Mouse (Mus musculus) cerebellum, adult 2 months (tissue): ENCODE measurements around the gene Dnajc8.
A peak's percentile ranks its signal among the peaks of the same experiment; 100 is the strongest.

Experiments
- CTCF ChIP-seq: fragments of 200-500 bp; IDR thresholded peaks from 2 replicates; pipeline ENCODE4 v1.5.1; 2011; ENCODE audit warnings: low read depth, mild to moderate bottlenecking, control low read depth, low read length, moderate library complexity, borderline replicate concordance; ENCODE audit not compliant: insufficient read depth
- POLR2A ChIP-seq: fragments of 200-500 bp; IDR thresholded peaks from 2 replicates; pipeline ENCODE4 v1.6.1; 2011; ENCODE audit warnings: low read length, control low read depth, borderline replicate concordance; ENCODE audit not compliant: insufficient read depth

DNA sequence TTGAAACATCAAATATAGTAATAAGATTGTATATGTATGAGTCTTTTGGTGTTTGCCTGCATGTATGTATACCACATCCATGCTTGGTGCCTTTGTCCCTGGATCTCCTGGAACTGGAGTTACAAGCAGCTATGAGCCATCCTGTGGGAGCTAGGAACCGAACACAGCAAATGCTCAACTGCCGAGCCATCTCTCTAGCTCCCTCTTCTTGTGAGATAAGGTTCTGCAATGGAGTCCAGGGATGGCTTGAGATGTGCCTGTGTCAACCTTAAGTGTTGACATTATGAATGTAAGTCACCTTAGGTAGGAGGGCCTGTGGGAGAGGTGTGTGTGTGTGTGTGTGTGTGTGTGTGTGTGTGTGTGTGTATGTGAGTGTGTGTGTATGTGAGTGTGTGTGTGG lies 8.7 kb upstream of the Dnajc8 start:
- TF ChIP-seq CTCF = 0 out of 2 replicates have a peak, but pooled peaks have one; percentile 14
- TF ChIP-seq POLR2A = no peak
